Mouse (Mus musculus) right cerebral cortex, adult 2 months (tissue): ENCODE data around the gene Ildr1.

Experiments used
- DNase-seq, 2 experiments: peaks; one replicate each; pipeline ENCODE4 v3.0.0; 2021 to 2022; ENCODE audit warnings: low spot score in 2 of 2

The Ildr1 gene

DNA sequence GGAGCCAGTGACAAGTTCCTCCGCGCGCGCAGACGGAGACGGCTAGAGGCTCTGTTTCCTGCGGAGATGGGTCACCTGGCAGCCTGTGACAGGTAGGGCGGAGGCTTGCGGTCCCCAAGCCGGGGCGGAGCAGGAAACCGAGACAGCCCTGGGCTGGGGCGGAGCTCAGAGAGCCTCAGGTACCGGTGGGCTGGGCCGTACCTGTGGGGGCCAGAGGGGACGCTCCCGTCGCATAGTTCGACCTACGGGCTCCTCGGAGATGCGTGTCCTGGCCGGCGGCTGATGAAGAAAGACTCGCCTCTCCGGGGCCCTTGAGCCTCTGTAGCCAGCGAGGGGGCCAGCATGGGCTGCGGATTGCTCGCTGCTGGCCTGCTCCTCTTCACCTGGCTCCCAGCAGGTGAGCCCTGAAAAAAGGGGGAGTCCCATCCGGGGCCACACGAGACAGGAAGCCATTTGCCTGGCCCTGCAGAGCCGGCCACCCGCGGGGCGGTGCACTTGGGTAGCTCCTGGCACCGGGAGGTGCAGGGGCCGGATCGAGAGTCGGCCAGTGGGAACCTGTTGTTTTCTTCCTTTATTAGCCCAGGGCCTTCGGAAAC lies at the start of gene Ildr1:
Gene Ildr1, plus strand, starts transcription at position 161 of the 596 bp plus-strand sequence.
- no peak for DNase-seq

DNA sequence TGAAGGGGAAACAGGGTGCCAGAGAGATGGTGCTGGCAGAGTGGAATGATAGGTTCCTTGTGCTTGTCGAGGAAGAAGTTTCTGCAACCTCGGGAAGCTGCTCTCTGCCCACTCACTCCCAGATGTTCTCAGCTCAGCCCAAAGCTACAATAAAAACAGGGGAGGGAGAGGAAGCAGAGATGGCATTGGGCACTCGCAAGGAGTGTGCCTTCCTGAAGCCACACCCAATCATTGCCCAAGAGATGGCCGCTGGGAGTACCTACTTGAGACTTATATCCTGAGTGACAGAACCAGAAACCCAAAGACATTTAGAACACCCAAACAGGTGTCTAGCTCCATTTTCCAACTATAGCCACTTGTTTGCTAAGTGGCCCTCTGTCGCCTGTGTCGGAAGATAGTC lies 48.7 kb upstream of the Ildr1 start:
- no peak for DNase-seq

DNA sequence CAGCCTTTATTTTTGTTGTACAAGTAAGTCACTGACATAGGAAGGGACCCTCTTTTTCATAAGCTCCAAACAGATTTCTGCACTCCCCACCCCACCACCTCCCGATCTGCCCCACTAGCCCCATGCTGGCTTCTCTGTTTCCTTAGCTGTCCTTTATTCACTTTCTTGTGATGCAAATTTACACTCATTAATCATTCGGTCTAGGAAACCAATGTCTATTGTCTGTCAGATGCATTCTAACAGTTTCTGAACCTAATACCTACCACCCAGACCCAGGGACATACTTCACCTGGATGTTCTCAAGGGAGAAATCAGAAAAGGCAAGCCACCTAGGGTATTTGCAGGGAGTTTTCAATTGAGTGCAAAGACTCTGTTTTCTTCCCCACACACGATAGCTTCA lies 44.5 kb upstream of the Ildr1 start:
- DNase-seq: no peak

DNA sequence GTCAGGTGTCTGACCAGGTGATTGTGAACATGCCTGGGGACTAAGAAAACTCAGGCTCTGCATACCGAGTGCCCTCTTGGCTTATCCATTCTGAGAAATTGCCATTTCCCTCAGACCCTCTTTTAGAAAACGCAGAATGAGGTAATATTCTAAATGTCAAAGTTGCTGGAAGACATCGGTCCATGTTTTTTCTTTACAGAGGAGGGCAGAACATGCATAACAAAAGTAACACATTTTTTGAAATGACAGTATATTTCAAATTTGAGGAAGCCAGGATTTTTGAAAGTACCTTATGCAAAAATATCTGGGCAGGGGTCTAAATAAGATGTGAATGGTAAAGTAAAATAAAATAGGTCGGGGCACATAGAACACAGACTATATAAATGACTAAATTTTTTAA lies 43.3 kb upstream of the Ildr1 start:
- no peak for DNase-seq

DNA sequence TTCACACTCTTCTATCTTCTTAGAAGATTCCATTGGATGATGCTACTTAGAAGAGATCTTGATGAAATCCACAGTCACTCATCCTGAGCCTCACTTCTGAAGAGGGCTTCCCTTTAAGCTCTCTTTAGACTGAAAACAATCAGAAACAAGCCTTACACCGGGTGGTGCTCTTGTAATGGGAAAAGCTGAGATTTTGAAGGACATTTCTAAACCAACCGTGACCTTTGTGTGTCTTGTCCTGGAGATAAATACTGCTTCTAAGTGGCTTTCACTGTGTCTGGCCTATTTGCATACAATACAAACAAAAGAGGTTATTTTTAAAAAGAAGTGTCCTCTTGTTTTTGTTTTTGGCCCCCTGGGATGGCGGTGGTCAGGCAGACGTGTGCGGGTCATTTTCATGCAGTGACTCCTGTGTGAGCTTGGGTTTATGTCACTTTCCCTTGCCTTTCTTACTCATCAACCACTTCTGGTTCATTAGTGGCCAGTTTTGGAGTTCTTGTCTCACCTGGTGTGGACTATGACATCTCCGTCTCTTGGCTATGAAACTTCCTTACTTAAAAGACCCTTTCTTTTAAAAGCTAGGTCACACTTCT lies 42.5 kb upstream of the Ildr1 start:
- no peak for DNase-seq

DNA sequence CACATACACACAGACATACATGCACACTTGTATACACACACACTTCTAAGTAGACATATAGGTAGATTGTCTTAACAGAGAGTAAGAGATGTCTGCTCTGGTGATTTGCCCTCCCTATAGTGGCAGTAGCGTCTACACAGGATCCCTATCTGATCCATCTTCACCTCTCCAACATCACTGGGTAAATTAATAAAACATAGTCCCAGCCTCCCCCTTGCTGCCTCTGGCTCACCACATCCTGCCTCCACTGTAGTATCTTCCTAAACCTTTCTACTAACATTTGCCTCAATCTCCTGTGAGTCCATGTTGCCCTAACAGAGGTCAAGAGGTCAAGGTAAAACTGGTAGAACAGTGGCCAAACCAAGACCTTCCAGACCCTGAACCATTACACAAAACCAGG lies 38.6 kb upstream of the Ildr1 start:
- no peak for DNase-seq

DNA sequence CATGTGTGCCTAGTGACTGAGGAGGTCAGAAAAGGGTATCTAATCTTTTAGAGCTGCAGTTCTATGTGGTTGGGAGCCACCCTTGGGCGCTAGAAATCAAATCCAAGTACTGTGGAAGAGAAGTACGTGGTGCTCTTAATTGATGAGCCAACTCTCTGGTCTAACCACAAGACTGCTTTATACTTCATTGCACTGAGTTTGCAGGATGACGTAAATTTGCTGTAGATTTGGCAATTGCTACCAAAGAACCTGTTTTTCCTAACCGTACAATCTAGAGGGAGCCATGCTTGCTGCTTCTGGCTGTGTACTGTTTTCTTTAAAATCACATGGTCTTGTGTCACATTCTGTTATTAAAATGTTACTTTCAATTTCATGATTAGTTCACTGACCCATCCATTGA lies 37.9 kb upstream of the Ildr1 start:
- DNase-seq: no peak

DNA sequence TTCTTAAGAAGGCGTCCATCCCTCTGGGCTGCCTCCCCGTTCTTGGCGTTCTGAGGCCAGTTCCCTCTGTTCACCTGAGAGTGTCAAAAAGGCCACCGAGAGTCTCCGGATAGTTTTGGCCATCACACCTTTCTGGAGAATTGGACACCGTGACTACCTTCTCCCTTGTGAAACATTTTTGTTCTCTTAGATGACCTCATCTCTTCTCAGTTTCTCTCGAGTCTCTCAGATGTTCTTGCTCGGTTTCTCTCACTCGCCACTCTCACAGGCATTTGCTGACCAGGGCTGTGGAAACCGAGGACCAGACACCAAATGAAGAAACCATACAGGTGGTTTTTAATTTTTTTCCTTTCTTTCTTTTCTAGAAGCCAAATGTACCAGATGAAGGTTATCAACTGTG lies 32.4 kb upstream of the Ildr1 start:
- DNase-seq: no peak

DNA sequence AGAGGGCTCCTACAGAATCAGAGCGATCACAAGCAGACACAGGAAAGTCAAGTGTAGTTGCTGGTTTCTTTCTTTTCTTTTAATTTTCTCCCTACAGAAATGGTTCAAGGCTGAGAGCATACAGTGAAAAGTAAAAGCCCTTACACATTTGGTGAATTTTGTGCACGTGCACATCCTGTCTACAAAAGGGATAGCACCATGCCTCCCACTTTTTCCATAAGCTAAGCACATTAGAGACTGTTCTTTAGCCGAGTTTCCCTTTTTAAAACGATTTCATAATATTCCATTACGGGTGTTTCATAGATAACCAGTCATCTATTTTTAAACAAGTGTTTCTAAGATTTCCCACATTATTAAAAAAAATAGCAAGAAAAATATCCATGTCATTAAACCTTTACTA lies 30.3 kb upstream of the Ildr1 start:
- no peak for DNase-seq

DNA sequence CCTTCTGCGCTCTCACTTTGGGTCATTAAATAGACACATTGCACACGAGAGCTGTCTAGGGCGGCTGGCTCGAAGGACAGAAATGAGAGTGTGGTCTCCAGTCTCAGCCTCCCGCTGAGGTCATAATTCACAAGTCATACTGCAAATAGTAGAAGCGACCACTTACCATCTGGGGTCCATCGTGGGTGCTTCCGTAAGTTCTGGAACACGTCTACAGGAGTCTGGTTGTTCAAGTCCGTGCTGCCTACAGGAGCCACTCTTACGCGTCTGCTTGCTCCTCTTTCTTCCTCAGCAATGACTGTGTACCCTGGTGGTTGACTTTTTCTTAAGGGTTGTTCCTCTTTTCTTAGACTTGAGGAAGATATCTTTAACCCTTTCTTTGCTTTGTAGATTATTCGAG lies 28.0 kb upstream of the Ildr1 start, which contains the start of gene Cd86:
Gene Cd86, minus strand, starts transcription at position 300 of the 400 bp plus-strand sequence.
- DNase-seq: no peak

DNA sequence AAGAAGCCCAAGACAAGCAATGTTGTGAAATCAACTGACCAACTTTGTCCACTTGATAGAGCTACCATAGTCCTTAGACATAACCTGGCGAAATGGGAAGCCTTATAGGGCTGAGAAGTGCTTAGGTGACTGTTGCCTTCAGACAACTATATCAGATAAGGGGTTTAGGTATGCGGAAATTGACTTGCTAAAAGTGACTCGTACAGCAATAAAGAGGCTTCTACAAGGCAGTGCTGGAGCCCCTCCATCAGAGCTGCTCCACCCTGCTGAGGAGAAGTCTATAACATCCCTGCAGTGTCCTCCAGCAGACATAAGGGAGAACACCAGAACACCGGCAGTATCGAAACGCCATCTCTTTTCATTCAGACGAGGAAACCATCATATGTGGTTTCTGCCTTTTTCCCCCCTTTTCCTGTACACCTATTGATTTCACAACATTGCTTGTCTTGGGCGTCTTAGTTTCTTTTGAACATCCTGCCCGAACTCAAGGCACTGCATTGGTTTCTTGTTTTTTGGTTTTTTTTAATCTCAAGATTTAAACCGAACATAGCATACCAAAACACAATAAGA lies 27.2 kb upstream of the Ildr1 start:
- no peak for DNase-seq

DNA sequence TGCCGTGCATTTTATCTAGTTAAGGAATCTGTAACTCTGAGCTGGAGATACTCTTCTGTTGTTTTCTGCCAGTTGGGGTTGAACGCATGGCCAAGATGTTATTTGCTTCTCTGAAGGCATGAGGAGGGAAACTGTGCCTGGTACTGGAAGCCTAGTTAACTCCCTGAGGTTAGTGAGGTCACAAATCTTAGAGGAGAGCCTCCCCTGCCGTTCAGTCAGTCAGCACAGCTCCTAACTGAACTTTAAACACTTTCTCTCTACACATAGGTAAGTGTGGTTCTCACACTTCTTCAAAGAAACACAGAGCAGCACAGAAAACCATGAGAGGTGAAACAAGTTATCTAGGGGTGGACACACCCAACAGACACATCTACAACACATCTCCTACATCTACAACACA lies 23.2 kb upstream of the Ildr1 start:
- DNase-seq: no peak

DNA sequence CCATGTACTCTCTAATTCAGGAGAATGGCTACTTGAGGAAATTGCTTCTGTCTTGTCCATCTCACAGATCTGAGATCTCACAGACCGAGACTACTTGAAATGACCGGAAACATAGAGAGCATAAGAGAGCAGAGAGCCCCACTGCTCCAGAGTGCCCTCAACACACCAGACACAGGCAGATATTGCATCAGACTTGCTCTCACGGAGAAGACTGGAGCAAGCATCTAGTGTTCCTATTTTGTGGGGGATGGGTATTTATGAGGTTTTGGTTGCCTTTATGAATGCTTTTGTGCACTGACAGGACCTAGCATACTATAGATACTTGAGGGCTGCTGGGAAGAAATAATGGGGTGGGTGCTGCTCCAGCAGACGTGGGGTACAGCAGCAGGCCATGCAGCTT lies 20.6 kb upstream of the Ildr1 start:
- no peak for DNase-seq

DNA sequence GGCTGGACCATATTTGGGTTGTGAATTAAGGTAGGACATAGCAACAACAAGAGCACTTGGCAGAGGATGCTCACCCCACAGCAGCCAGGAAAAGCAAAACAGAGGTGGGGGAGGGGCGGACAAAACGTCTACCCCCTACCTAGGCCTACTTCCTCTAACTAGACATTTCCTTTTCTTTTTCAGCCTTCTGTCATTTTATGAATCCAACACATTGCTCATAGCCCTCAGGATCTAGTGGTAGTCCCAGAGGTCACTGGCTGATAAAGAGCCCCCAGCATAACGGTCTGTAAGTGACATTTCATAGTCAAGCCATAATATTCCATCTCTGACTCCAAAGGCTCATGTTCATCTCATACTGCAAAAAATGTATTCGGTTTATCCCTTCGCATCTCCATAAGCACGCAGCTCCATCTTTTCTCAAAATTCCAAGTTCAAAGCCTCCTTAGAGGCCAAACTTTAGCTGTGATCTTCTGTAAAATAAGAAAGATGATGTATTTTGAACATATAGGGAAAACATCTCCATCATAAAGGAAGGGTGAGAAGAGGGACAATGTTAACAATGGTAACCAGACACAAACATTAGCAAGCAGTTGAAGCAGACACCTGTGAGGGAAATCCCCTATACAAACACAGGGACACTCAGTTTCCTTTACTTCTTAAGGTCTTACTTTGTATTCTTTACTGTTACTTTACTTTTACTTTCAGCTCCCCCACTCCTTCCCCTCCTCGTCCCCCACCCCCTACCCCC lies 19.1 kb upstream of the Ildr1 start:
- no peak for DNase-seq

DNA sequence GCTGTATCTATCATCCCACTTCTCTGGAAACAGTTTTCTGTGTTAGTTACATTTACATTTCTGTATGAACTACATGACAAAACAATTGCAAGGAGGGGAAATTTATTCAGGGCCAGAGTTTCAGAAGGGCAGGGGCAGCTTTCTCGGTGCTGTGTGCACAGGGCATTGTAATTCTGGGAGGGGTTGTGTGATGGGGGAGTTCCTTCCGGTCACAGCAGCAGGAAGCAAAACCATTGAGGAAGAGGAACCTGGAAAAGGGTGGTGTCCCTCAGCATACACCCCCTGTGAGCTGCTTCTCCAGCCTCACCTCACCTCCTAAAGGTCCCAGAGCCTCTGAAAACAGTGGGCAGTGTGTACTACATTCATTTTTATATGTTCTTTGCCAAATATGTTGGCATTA lies 18.5 kb upstream of the Ildr1 start:
- no peak for DNase-seq

DNA sequence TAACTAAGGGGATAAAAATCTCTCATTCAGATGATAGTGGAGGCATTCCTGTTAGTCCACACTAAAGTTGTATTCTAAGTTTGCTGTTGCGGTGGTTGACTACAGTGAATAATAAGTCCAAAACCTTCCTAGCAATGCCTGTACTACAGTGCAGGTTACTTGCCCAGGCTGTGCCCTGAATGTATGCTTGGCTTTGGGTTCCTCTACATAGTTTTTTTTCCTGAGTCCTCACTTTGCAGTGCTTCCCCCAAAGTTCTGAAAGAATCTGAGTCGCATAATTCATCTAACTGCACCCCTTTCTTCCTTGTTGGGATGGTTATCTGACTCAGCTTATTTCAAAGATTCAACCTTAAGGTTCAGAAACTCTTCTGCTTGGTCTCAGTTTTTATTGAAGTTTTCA lies 17.9 kb upstream of the Ildr1 start:
- DNase-seq: no peak

DNA sequence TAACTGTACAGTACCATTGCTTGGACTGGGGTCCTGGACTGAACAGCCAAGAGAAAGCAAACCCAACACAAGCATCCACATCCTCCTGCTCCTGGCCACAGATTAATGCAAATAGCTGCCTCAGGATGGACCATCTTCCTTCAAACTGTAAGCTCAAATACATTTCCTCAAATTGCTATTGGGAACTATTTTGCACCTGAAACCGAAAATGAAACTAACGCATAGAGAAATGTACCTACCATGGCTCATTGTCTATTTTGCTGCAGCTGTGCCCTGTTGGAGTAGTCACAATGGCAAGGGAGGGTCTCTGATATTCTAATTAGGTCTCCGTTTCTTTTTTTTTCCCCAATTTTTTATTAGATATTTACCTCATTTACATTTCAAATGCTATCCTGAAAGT lies 11.9 kb upstream of the Ildr1 start:
- no peak for DNase-seq

DNA sequence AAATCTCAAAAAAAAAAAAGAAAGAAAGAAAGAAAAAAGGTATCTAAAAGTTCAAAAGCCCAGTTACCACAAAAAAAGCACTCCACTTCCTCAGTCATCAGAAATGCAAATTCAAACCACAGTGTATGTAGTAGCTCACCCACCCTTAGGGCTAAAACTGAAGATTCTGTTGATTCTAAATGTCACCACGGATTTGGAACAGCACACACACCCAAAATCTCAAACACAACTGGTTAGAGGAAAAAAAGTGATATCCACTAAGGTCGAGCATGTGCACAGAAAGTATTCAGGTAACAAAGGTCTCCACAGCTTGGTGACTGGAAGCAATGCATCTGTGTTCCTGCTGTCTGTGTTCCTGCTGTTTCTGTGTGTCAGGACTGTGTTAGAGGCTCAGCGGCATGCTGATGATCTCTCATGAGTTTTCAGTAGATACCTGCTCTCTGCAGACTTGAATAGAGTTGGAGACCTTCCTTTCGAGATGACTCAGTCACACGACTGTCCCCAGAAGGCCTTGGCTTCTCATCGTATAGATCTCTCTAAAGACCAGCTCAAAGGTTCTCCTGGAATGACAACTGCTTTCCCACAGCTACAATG lies 9.4 kb upstream of the Ildr1 start:
- DNase-seq: no peak

DNA sequence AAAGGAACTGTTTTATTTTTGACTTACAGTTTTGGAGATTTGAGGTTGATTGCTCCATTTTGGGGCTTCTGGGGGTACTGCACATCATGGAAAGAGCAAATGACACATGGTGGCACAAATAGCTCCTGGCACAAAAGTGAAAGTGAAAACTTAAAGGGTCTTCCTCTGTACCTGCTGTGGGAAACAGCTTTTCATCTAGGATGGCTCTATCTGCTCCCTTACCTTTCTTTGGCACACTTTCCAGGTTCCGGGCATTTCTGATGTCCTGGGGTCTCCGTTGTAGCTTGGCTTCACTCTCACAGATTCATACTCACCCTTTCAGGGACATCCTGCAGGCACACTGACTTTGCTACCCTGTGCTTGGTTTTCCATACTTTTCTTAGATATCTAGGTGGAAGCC lies 5.7 kb upstream of the Ildr1 start:
- DNase-seq: no peak

DNA sequence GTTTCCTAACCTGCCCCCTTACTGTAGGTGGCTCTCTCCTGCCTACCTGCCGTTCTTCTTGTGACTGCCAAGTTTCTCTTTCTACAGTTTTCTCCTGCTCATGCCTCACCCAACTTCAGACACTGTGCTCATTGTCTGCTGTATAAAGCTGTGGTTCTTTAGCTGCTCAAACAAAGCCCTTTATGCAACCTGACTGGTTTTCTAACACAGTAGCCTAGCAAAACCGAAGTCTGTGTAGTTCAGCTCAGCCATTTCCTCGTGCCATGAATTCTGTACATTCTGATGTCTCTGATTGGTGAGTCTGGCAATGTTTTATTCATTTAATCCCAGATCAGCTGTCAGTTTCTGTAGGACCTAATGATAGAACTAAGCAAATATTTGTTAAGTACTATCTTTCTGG lies 2.3 kb upstream of the Ildr1 start:
- DNase-seq: no peak

DNA sequence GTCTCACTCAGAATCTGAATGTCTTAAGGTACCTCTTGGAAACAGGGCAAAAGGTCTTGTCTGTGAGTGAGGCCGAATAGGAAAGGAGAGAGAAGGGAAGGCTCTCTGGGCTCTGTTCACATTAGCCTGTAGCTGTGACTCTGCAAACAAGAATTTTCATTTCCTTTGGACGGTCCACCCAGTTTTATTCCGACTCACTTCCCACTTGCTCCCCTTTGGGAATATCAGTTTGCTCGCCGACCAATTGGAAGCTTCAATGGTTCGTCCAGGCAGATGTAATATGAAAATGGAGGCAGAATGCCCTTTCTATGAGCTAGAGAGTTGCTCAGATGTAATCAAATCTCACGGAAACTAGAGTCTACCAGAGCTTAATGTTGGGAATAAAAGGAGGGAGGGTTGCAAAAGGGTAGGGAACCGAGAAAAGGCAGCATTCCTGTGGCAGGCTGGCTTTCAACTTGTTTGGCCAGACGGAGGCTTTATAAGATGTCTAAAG lies 1.1 kb downstream of the Ildr1 start:
- no peak for DNase-seq

DNA sequence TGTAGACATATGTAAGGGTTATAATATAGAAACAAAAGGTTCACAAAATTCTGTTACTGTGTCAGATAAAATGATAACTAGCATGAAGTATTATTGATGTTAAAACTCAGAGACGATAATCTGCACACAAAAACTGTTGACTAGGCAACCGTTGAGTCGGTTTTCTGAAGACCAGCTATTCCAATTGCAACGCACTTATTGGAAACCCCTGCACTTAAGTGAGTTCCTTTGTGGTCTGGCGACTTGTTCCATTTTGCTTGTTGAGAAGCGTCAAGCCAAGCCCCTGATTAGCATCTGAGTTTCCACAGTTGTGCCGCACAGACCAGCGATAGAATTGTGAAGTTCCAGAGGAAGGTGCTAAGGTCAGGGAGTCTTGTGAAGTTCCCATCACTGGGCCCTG lies 3.6 kb downstream of the Ildr1 start:
- no peak for DNase-seq

DNA sequence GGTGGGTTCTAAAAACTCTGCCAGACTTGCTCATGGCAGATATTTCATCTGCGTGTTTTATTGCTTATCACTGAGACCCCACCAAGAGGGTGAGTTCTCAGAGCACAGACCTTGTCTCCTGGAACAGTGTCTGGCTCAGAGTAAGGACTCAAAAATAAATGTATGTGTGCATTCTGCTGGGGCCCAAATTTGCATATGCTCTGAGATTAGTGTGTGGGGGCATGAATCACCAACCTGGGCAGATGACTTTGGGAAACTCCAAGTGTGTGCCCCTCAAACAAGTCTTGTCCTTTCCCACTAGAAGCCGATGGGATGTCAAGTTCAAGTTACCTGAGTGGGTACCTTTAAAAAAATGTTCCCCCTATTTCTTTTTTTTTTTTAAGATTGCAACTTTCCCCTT lies 6.7 kb downstream of the Ildr1 start:
- DNase-seq: no peak
